Mouse (Mus musculus) CD4-positive, CD25-positive, alpha-beta regulatory T cell, adult 2 months (primary cell): Measurements from ENCODE around the gene Wasf1.

ENCODE experiments used
- DNase-seq: peaks from one replicate; pipeline ENCODE4 v3.0.0-alpha.2; 2012; ENCODE audit warnings: low read depth, low spot score

Gene Wasf1

DNA sequence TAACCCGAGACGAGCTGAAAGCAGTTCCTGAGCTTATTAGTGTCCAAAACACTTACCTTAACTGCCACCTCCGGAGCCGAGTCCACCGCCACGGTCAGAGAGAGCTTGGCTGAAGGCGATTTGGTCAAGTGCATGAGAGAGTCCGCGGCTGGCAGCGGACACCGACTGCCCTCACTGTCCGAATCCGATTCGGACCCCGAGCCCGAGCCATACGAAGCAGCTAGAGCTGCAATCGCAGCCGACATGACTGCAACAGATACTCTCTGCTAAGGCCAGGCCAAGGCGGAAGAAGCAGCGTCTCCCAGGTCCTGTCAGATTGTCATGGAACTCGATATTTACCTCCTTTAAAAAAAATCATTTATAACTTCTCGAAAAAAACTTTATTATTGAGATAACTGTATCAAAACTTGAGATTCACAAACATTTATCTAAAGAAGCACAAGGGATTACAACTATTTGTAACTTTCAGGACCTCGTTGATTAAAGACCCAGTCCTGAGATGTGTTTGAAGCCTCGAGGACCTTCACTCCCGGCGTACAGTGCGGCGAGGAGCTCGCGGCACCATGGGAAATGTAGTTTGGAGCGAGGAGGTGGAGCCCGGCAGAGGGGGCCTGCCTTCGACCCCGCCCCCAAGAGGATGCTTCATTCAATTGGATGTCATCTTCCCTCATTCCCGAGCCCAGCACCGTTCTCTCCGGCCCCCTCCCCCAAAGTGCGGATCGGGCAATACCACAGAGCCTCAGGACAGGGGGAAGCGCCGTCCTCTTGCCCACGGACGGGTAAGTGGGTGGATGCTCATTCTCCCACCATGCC is at the start of gene Wasf1, which contains the start of gene Cdc40:
Gene Wasf1, plus strand, starts transcription at position 645 of the 813 bp plus-strand sequence.
Gene Cdc40, minus strand, starts transcription at position 481 of the 813 bp plus-strand sequence.
- peak; percentile 95 for DNase-seq

DNA sequence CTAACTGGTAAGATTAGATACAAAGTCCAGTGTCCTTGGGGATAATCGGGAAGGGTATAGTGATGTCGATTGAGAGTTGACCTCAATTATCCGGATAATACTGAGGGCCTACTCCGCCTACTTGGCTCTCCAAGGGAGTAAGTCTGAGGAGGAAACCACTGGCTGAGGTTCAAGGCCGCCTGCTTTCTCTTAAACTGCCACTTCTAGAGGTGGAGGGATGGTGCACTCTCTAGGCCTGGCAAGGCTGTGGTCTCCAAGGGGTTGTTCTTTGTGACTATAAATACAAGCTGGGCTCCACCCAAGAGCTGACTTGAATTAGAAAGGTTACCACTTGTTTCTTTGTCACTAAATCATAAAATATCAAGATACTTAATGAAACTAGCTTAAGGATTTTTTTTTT is 43.2 kb upstream of the Wasf1 start:
- no peak for DNase-seq

DNA sequence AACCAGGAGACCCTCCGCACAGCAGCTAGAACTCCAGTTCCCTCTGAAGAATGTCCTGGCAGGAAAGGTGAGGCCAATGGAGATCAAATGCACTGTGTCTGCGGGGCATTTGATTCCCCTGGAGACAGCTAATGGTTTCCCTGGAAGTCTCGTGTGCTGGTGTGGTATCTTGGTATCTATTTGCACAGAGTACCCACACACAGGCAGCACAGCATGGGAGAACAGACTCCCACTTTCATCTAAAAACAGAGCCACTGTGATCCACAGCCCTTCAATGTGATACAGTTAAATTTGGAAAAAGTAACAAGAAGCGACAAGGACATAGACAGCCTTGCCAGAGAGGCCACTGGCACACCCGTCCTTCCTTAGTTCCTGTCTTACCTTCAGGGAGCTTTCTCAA is 39.4 kb upstream of the Wasf1 start:
- no peak for DNase-seq

DNA sequence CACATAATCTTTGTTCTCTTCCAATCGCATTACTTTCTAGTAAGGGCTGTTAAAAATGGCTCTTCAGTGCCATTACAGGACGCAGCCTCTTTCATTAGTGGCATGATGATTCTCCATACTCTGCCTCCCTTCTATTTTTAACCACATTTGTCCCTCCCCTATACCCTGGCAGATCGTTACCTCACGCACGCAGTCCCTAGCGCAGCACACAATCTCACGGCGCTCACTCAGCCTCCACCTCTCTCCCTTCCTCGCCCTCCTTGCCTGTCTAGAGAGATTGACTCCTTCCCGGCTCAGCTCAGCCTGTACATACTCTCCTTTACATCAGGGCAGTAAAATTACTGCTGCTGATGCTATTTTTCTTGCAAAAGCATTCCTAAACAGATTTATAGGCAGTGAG is 38.7 kb upstream of the Wasf1 start:
- DNase-seq = no peak

- DNase-seq = no peak
These were observed 37.6 kb upstream of the Wasf1 start for GRCm38 (mm10) chr10:40845626-40846025.

- no peak for DNase-seq
These were observed 36.0 kb upstream of the Wasf1 start for GRCm38 (mm10) chr10:40847176-40847874.

DNA sequence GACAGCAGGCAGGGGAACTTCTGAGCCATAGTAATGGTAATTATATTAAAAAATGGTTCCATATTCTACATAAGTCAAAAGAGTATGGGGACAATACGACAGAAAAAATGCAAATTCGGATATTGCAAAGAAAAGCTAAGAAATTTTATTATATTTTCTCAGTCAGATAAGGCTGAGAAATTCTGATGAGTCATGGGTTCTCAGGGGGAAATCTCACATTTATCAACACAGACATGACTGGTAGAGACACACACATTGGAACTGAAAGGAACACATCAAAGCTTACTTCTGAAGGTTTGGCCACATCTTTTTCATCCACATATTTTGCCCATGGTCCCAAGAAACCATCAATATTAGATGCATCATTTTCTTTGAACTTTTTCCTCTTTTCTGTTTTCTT is 32.6 kb upstream of the Wasf1 start:
- DNase-seq = no peak

DNA sequence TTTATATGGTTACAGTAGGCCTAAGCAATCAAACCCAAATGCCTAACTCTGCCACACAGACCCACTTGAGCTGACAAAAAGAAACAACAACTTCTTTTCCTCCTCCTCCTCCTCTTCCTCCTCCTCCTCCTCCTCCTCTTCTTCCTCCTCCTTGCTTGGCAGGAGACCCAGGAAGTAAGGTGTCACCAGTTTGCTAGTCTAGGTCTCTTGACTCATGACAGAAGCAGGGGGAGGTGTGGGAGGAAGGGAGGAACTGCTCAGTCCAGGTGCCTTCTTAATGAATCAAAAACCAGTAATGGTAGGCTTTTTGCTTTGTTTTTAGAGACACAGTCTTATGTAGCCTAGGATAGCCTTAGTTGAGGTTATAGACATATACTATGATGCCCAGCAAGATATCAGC is 32.1 kb upstream of the Wasf1 start:
- no peak for DNase-seq

- DNase-seq = no peak
These were observed 27.7 kb upstream of the Wasf1 start for GRCm38 (mm10) chr10:40855616-40856015.

GRCm38 (mm10) chr10:40856703-40857102 is 26.6 kb upstream of the Wasf1 start:
- DNase-seq = no peak

DNA sequence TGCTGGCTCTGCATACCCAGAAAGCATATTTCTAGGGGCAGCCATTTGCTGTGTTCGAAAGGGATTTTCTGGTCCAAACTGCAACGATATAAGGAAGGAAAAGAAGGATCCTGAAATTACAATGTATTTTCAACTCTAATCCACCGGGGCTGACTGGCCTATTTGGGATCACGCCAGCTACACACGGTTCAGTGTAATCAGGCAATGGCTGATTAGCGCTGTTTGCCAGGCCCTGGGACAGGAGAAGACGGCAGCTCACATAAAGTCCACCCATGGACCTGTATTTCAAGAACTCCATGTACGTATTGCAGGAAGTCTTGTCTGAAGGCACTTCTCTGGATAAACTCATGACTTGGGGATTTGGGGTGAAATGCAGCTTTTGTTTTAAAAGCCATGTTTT is 25.7 kb upstream of the Wasf1 start:
- DNase-seq = no peak

GRCm38 (mm10) chr10:40868081-40868480 is 15.2 kb upstream of the Wasf1 start:
- DNase-seq = no peak

DNA sequence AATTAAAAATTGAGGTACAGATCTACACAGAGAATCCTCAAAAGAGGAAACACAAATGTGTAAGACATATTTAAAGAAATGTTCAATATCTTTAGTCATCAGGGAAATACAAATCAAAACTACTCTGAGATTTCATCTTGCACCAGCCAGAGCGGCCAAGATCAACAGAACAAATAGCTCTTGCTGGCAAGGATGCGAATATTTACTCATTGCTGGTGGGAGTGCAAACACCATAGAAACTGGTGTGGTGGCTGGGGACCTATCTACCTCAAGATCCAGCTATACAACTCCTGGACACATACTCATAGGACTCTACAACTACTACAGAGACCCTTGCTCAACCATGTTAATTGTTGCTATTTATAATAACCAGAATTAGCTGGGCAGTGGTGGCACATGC is 12.0 kb upstream of the Wasf1 start:
- no peak for DNase-seq

- DNase-seq = no peak
These were observed 11.2 kb upstream of the Wasf1 start for GRCm38 (mm10) chr10:40872052-40872451.

GRCm38 (mm10) chr10:40878246-40878645 is 5.0 kb upstream of the Wasf1 start:
- DNase-seq = peak; percentile 27

DNA sequence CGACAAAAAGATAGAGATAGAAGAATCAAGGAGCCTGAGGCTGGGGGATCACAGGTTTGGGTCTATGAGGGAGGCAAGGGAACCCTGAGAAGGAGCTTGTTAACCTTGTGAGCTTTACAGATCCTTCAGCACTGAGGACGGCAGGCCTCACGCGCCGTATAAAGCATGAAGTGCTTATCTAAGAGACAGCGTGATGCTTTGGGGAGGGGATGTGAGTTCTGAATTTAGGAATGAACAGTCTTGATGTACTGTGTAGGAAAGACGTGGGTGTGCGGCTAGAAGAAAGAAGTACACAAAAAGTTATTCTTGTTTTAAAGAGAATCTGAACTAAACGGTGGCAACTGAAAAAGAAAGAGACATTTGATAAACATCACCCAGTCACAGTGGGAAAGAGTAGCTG is 3.3 kb upstream of the Wasf1 start:
- no peak for DNase-seq

- DNase-seq = no peak
These were observed 2.0 kb upstream of the Wasf1 start for GRCm38 (mm10) chr10:40881236-40881635.

DNA sequence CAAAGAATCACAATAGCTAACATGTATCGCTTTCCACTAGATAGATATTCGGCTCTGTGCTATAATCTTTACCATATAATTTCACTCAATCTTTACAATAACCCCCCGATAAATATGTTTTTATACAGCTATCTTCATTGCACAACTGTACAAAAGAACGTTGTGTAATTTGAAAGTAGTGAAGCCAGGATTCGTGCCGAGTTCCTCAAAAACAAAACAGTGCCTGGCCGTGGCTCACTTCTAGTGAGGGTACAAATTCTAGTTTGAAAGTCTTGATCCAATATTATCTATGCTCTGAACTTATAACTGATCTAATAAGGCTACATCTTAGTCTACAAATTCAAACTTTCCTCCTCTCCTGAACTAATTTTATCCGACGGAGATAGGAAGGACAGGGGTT is 942 bp upstream of the Wasf1 start:
- DNase-seq = no peak

- peak; percentile 37 for DNase-seq
These were observed 486 bp downstream of the Wasf1 start for GRCm38 (mm10) chr10:40883644-40884278.

GRCm38 (mm10) chr10:40884279-40884806 is 1.1 kb downstream of the Wasf1 start:
- DNase-seq = peak; percentile 24

GRCm38 (mm10) chr10:40885432-40885831 is 2.2 kb downstream of the Wasf1 start:
- no peak for DNase-seq

GRCm38 (mm10) chr10:40887316-40887715 is 4.0 kb downstream of the Wasf1 start:
- no peak for DNase-seq
